Mouse (Mus musculus): ENCODE results near the gene Irak2. TPM values are rescaled to one million over a fixed set of nuclear protein-coding genes. Genes with fewer than 3 reads are reported as not detected.

Gene Irak2
- polyA plus RNA-seq, 1 experiment = 31.8 TPM

GRCm38 (mm10) chr6:113653551-113653950 lies 15.3 kb downstream of the Irak2 start:
- H3K27me3 ChIP-seq (replicated peaks) = peaks cover 40% of the 10 kb centered on the region
- no peaks in the 10 kb centered on the region for H3K36me3 ChIP-seq (replicated peaks; ENCODE audit: low read length)
- H3K4me3 ChIP-seq (replicated peaks) = peak overlapping the region; percentile 8
- H3K9me3 ChIP-seq = no peaks in the 10 kb centered on the region; the same call in 1 of the 2 replicates
- peaks cover 45% of the 10 kb centered on the region for H3K4me1 ChIP-seq
- TF ChIP-seq FLI1 (IDR thresholded peaks at IDR 0.05; ENCODE audit: low read length) (no peak), GATA1 (IDR thresholded peaks at IDR 0.05; ENCODE audit: borderline replicate concordance, low read length) (no peak)

- TF ChIP-seq FLI1 (IDR thresholded peaks at IDR 0.05; ENCODE audit: low read length) (no peak), GATA1 (IDR thresholded peaks at IDR 0.05; ENCODE audit: borderline replicate concordance, low read length) (no peak)
- no peaks in the 10 kb centered on the region for H3K36me3 ChIP-seq (replicated peaks; ENCODE audit: low read length)
- peak overlapping the region; percentile 44 for H3K4me3 ChIP-seq (replicated peaks)
- H3K27me3 ChIP-seq (replicated peaks) = peaks cover 39% of the 10 kb centered on the region
- no peaks in the 10 kb centered on the region; the same call in 1 of the 2 replicates for H3K9me3 ChIP-seq
- peaks cover 39% of the 10 kb centered on the region for H3K4me1 ChIP-seq
Observed at GRCm38 (mm10) chr6:113654102-113654501, 15.8 kb downstream of the Irak2 start.

- Histone ChIP-seq H3K9me3 (no peaks in the 10 kb centered on the region; the same call in 1 of the 2 replicates), H3K27me3 (replicated peaks) (peaks cover 39% of the 10 kb centered on the region), H3K4me1 (peaks cover 32% of the 10 kb centered on the region), H3K4me3 (replicated peaks) (peak overlapping the region; percentile 38), H3K36me3 (replicated peaks; ENCODE audit: low read length) (no peaks in the 10 kb centered on the region)
- TF ChIP-seq GATA1 (IDR thresholded peaks at IDR 0.05; ENCODE audit: borderline replicate concordance, low read length) (no peak), FLI1 (IDR thresholded peaks at IDR 0.05; ENCODE audit: low read length) (no peak)
Observed at GRCm38 (mm10) chr6:113654753-113655397, 16.6 kb downstream of the Irak2 start.

- no peak for TF ChIP-seq GATA1 (IDR thresholded peaks at IDR 0.05; ENCODE audit: borderline replicate concordance, low read length)
- TF ChIP-seq FLI1 (IDR thresholded peaks at IDR 0.05; ENCODE audit: low read length) = no peak
- Histone ChIP-seq H3K4me1 (peaks cover 28% of the 10 kb centered on the region), H3K36me3 (replicated peaks; ENCODE audit: low read length) (no peaks in the 10 kb centered on the region), H3K27me3 (replicated peaks) (peaks cover 43% of the 10 kb centered on the region), H3K4me3 (replicated peaks) (no peak overlapping the region), H3K9me3 (no peaks in the 10 kb centered on the region; the same call in 1 of the 2 replicates)
Observed at GRCm38 (mm10) chr6:113655475-113655874, 17.2 kb downstream of the Irak2 start.

GRCm38 (mm10) chr6:113656847-113657246 lies 18.6 kb downstream of the Irak2 start:
- H3K27me3 ChIP-seq (replicated peaks) = peaks cover 53% of the 10 kb centered on the region
- TF ChIP-seq FLI1 (IDR thresholded peaks at IDR 0.05; ENCODE audit: low read length) = no peak
- no peaks in the 10 kb centered on the region for H3K36me3 ChIP-seq (replicated peaks; ENCODE audit: low read length)
- H3K4me3 ChIP-seq (replicated peaks) = no peak overlapping the region
- peaks cover 42% of the 10 kb centered on the region for H3K4me1 ChIP-seq
- no peaks in the 10 kb centered on the region; the same call in 1 of the 2 replicates for H3K9me3 ChIP-seq

- peaks cover 9% of the 10 kb centered on the region for H3K9me3 ChIP-seq
- peaks cover 37% of the 10 kb centered on the region for H3K4me1 ChIP-seq
- H3K36me3 ChIP-seq (replicated peaks; ENCODE audit: low read length) = peaks cover 5% of the 10 kb centered on the region
- H3K27me3 ChIP-seq (replicated peaks) = peaks cover 55% of the 10 kb centered on the region
- H3K4me3 ChIP-seq (replicated peaks) = no peak overlapping the region
- TF ChIP-seq FLI1 (IDR thresholded peaks at IDR 0.05; ENCODE audit: low read length) (no peak), GATA1 (IDR thresholded peaks at IDR 0.05; ENCODE audit: borderline replicate concordance, low read length) (no peak)
Observed at GRCm38 (mm10) chr6:113658226-113658625, 20.0 kb downstream of the Irak2 start.

- H3K4me3 ChIP-seq (replicated peaks) = no peak overlapping the region
- H3K4me1 ChIP-seq = peaks cover 24% of the 10 kb centered on the region
- peaks cover 14% of the 10 kb centered on the region for H3K9me3 ChIP-seq
- TF ChIP-seq FLI1 (IDR thresholded peaks at IDR 0.05; ENCODE audit: low read length) (no peak), GATA1 (IDR thresholded peaks at IDR 0.05; ENCODE audit: borderline replicate concordance, low read length) (no peak)
- H3K27me3 ChIP-seq (replicated peaks) = peaks cover 61% of the 10 kb centered on the region
- peaks cover 5% of the 10 kb centered on the region for H3K36me3 ChIP-seq (replicated peaks; ENCODE audit: low read length)
Observed at GRCm38 (mm10) chr6:113659648-113660491, 21.6 kb downstream of the Irak2 start.

- TF ChIP-seq GATA1 (IDR thresholded peaks at IDR 0.05; ENCODE audit: borderline replicate concordance, low read length) (no peak), FLI1 (IDR thresholded peaks at IDR 0.05; ENCODE audit: low read length) (no peak)
- Histone ChIP-seq H3K36me3 (replicated peaks; ENCODE audit: low read length) (peaks cover 5% of the 10 kb centered on the region), H3K9me3 (peaks cover 14% of the 10 kb centered on the region), H3K4me3 (replicated peaks) (no peak overlapping the region), H3K4me1 (peaks cover 25% of the 10 kb centered on the region), H3K27me3 (replicated peaks) (peaks cover 64% of the 10 kb centered on the region)
Observed at GRCm38 (mm10) chr6:113660492-113661352, 22.5 kb downstream of the Irak2 start.

Data from megakaryocyte, embryonic 14.5 days (primary cell).